Mouse (Mus musculus): ENCODE measurements around the gene Scfd2. TPM values are rescaled to one million over a fixed set of nuclear protein-coding genes. Genes with fewer than 3 reads are reported as not detected.

The Scfd2 gene
- polyA plus RNA-seq, 1 experiment from 2014 or later: 20.1 TPM

DNA sequence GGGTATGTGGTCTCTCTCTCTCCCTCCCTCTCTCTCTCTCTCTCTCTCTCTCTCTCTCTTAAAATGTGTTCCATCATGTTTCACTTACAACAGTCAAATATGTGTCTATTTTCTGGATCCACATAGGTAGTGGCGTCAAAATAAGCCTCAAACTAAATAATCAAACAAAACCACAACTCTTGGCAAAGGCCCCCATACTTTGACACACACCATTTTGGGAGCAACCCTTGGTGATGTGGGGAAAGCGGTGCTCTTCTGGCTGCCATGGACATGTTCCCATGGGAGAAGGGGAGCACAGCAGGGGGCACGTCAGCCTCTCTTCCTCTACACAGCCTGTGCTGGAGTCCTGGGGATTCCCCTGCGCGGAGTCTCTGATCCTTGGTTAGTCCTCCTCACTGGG, 340.6 kb downstream of the Scfd2 start:
- H3K9me3 ChIP-seq (ENCODE audit: control insufficient read depth, low read length): no peaks in the 10 kb centered on the region
- no peak overlapping the region for H3K27ac ChIP-seq (ENCODE audit: low read depth, low read length)
- 64% methylated on average over 5 of the region's 5 CpGs for WGBS
- no peak overlapping the region for H3K4me3 ChIP-seq (ENCODE audit: low read length)
- H3K27me3 ChIP-seq (replicated peaks; ENCODE audit: control insufficient read depth, insufficient read depth, low read length): no peaks in the 10 kb centered on the region
- H3K9ac ChIP-seq (ENCODE audit: low read depth, low read length): no peak overlapping the region
- H3K4me1 ChIP-seq (ENCODE audit: control insufficient read depth, insufficient read depth, low read depth, low read length): peaks cover 9% of the 10 kb centered on the region
- H3K4me2 ChIP-seq (ENCODE audit: low read length): no peak overlapping the region
- no peaks in the 10 kb centered on the region for H3K36me3 ChIP-seq (ENCODE audit: control insufficient read depth, insufficient read depth, low read length)
- ATAC-seq: no peak

DNA sequence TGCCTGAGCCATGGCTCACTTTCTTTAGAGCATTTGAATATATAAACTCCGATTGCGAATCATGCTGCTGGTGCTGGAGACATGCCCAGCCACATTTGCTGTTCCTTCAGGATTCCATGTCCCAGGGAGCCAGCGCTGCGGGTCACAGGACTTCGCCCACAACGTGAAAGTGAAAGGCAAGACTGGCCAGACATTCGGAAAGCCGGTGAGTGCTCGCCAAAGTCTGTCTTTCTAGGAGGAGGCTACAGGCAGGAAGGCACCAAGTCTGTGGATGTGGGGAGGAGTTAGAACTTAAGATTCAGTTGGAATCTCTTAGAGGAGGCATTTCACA, 341.4 kb downstream of the Scfd2 start:
- Histone ChIP-seq H3K4me3 (ENCODE audit: low read length) (no peak overlapping the region), H3K27me3 (replicated peaks; ENCODE audit: control insufficient read depth, insufficient read depth, low read length) (no peaks in the 10 kb centered on the region), H3K36me3 (ENCODE audit: control insufficient read depth, insufficient read depth, low read length) (no peaks in the 10 kb centered on the region), H3K4me2 (ENCODE audit: low read length) (no peak overlapping the region), H3K9ac (ENCODE audit: low read depth, low read length) (no peak overlapping the region), H3K9me3 (ENCODE audit: control insufficient read depth, low read length) (no peaks in the 10 kb centered on the region), H3K27ac (ENCODE audit: low read depth, low read length) (no peak overlapping the region), H3K4me1 (ENCODE audit: control insufficient read depth, insufficient read depth, low read depth, low read length) (peaks cover 6% of the 10 kb centered on the region)
- ATAC-seq: no peak
- WGBS: 27% methylated on average over 9 of the region's 9 CpGs

DNA sequence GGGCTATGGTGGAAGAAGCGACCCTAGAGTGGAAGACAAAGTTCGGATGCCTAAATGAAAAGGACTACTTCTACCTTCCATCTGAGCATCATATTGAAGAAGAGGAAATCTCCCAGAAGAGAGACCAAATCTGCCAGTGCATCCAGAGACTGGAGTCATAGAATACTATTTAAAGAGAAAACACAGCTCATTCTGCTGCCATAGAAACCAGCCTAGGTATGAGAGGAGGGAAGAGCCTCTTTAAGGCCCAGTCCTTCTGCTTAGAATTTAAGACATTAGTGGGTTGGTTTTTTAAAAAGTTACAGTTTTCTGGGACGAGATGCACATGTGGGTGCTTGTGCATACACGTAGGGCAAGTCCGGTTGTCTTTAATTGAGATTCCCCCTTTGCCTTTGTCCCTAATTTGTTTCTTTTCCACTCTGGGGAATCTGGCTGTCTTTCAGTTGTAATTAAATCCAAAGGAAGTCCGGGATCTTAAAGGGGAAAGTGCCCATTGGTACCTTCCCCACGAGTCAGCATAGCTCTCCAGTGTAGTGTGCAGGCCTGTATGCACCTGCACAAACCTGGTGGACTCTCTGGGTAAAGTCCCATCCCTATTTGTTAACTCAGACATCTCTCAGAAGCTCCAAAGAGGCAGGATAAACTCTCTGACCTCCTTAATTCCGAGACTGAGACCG, 341.9 kb downstream of the Scfd2 start:
- ATAC-seq: no peak
- Histone ChIP-seq H3K4me1 (ENCODE audit: control insufficient read depth, insufficient read depth, low read depth, low read length) (peaks cover 5% of the 10 kb centered on the region), H3K27ac (ENCODE audit: low read depth, low read length) (no peak overlapping the region), H3K9me3 (ENCODE audit: control insufficient read depth, low read length) (no peaks in the 10 kb centered on the region), H3K4me3 (ENCODE audit: low read length) (no peak overlapping the region), H3K4me2 (ENCODE audit: low read length) (no peak overlapping the region), H3K9ac (ENCODE audit: low read depth, low read length) (no peak overlapping the region), H3K36me3 (ENCODE audit: control insufficient read depth, insufficient read depth, low read length) (no peaks in the 10 kb centered on the region), H3K27me3 (replicated peaks; ENCODE audit: control insufficient read depth, insufficient read depth, low read length) (no peaks in the 10 kb centered on the region)
- 40% methylated on average over 9 of the region's 9 CpGs for WGBS

DNA sequence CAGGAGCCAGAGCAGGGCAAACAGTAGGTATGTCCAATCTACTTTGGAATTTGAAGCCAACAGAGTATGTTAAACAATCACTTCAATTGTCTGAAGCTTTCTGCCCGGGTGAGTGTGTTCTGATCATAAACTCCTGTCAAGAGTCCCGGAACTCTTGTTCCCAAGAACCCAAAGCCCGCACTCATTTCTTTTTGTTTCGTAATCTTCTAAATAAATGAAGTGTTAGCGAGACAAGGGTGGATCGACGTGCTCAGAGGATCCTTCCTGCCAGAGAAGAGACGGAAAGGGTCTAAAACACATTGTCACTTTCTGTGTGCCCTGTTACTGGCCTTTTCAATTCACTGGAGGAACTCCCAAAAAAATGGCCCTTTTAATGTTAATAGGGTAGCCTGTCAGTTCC, 342.7 kb downstream of the Scfd2 start:
- Histone ChIP-seq H3K4me1 (ENCODE audit: control insufficient read depth, insufficient read depth, low read depth, low read length) (peaks cover 2% of the 10 kb centered on the region), H3K4me2 (ENCODE audit: low read length) (no peak overlapping the region), H3K36me3 (ENCODE audit: control insufficient read depth, insufficient read depth, low read length) (no peaks in the 10 kb centered on the region), H3K4me3 (ENCODE audit: low read length) (no peak overlapping the region), H3K9ac (ENCODE audit: low read depth, low read length) (no peak overlapping the region), H3K9me3 (ENCODE audit: control insufficient read depth, low read length) (no peaks in the 10 kb centered on the region), H3K27ac (ENCODE audit: low read depth, low read length) (no peak overlapping the region), H3K27me3 (replicated peaks; ENCODE audit: control insufficient read depth, insufficient read depth, low read length) (no peaks in the 10 kb centered on the region)
- no peak for ATAC-seq
- WGBS: 74% methylated on average over 8 of the region's 8 CpGs

DNA sequence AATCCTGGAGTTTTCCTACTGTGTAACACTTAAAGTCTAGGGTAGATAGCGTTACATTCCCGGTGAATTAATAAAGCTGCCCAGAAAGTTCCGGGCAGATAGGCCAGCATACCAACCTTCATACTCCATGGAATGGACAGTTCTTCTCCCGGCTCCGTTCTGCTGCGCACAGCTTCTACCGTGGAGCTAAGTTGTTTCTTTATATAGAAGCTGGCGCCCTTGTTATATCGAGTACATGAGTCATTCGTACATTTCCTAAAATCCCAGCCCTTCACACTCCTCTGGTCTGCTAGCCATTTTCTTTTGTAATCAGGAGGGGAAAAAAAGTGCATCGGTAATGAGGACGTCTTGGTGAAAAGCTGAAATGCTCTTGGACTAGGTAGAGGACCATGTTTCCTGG, 343.5 kb downstream of the Scfd2 start:
- no peaks in the 10 kb centered on the region for H3K36me3 ChIP-seq (ENCODE audit: control insufficient read depth, insufficient read depth, low read length)
- peaks cover 2% of the 10 kb centered on the region for H3K4me1 ChIP-seq (ENCODE audit: control insufficient read depth, insufficient read depth, low read depth, low read length)
- H3K9me3 ChIP-seq (ENCODE audit: control insufficient read depth, low read length): no peaks in the 10 kb centered on the region
- no peaks in the 10 kb centered on the region for H3K27me3 ChIP-seq (replicated peaks; ENCODE audit: control insufficient read depth, insufficient read depth, low read length)
- no peak for ATAC-seq
- no peak overlapping the region for H3K4me2 ChIP-seq (ENCODE audit: low read length)
- no peak overlapping the region for H3K9ac ChIP-seq (ENCODE audit: low read depth, low read length)
- WGBS: 86% methylated on average over 12 of the region's 12 CpGs
- H3K27ac ChIP-seq (ENCODE audit: low read depth, low read length): no peak overlapping the region
- no peak overlapping the region for H3K4me3 ChIP-seq (ENCODE audit: low read length)

DNA sequence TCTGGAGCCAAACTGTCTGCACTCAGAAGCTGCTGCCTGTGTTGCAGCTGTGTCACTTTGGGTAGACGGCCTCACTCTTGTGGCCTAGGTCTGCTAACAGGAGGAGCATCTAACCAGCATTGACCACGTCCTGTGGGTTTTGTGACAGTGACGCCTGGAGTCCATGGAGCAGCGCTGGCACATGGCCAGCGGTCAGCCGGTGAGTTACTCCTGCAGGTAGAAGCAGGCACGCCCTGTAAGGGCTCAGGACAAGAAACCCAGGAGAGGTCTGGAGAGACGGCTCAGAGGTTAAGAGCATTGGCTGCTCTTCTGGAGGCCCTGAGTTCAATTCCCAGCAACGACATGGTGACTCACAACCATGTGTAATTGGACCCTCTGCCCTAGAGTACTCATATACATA, 347.0 kb downstream of the Scfd2 start:
- ATAC-seq: no peak
- no peak overlapping the region for H3K27ac ChIP-seq (ENCODE audit: low read depth, low read length)
- H3K4me2 ChIP-seq (ENCODE audit: low read length): no peak overlapping the region
- no peak overlapping the region for H3K9ac ChIP-seq (ENCODE audit: low read depth, low read length)
- H3K9me3 ChIP-seq (ENCODE audit: control insufficient read depth, low read length): no peaks in the 10 kb centered on the region
- peaks cover 2% of the 10 kb centered on the region; the same call in 1 of the 2 replicates for H3K4me1 ChIP-seq (ENCODE audit: control insufficient read depth, insufficient read depth, low read depth, low read length)
- H3K4me3 ChIP-seq (ENCODE audit: low read length): no peak overlapping the region
- no peaks in the 10 kb centered on the region for H3K36me3 ChIP-seq (ENCODE audit: control insufficient read depth, insufficient read depth, low read length)
- 82% methylated on average over 9 of the region's 9 CpGs for WGBS
- no peaks in the 10 kb centered on the region for H3K27me3 ChIP-seq (replicated peaks; ENCODE audit: control insufficient read depth, insufficient read depth, low read length)

DNA sequence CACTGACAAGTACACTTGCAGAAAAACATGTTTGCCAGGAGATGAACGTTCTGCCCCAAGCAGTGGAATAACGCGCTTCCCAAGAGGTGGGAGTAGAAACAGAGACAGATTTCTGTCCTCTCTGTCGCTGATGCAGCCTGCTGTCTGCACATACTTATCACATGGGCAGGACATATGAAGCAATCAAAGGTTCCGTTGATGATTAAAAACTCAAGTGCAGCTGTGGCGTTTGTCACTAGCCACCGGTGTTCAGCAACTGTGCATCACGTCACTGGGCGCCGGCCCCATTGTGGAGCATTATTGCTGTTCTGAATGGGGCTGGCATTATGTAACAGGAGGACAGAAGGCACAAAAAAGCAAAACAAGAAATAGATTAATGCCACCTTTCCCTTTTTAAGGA, 348.4 kb downstream of the Scfd2 start:
- ATAC-seq: no peak
- Histone ChIP-seq H3K9ac (ENCODE audit: low read depth, low read length) (no peak overlapping the region), H3K9me3 (ENCODE audit: control insufficient read depth, low read length) (no peaks in the 10 kb centered on the region), H3K4me1 (ENCODE audit: control insufficient read depth, insufficient read depth, low read depth, low read length) (no peaks in the 10 kb centered on the region), H3K27ac (ENCODE audit: low read depth, low read length) (no peak overlapping the region), H3K4me2 (ENCODE audit: low read length) (no peak overlapping the region), H3K4me3 (ENCODE audit: low read length) (no peak overlapping the region), H3K27me3 (replicated peaks; ENCODE audit: control insufficient read depth, insufficient read depth, low read length) (no peaks in the 10 kb centered on the region), H3K36me3 (ENCODE audit: control insufficient read depth, insufficient read depth, low read length) (no peaks in the 10 kb centered on the region)
- 43% methylated on average over 10 of the region's 10 CpGs for WGBS

DNA sequence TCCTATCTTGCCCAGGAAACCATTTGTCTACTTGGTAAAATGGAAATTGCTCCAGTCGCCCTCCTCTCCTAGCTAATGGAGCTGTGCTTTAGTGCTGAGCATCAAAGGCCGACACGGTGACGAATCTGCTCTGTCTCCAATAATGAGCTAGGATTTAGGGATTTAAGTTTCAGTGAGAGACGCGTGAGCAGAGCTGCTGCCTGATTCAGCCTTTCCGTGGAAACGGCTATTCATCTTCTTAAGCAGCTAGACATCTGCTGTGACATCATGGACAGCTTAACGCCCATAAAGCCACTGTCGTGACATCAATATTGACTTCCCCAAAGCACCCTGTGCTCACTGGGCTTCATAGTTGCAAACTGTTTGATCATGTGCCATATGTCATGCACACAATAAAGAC, 351.3 kb downstream of the Scfd2 start:
- Histone ChIP-seq H3K4me1 (ENCODE audit: control insufficient read depth, insufficient read depth, low read depth, low read length) (peaks cover 9% of the 10 kb centered on the region), H3K9ac (ENCODE audit: low read depth, low read length) (no peak overlapping the region), H3K4me2 (ENCODE audit: low read length) (no peak overlapping the region), H3K9me3 (ENCODE audit: control insufficient read depth, low read length) (no peaks in the 10 kb centered on the region), H3K4me3 (ENCODE audit: low read length) (no peak overlapping the region), H3K27me3 (replicated peaks; ENCODE audit: control insufficient read depth, insufficient read depth, low read length) (no peaks in the 10 kb centered on the region), H3K27ac (ENCODE audit: low read depth, low read length) (no peak overlapping the region), H3K36me3 (ENCODE audit: control insufficient read depth, insufficient read depth, low read length) (no peaks in the 10 kb centered on the region)
- no peak for ATAC-seq
- WGBS: 16% methylated on average over 10 of the region's 10 CpGs

DNA sequence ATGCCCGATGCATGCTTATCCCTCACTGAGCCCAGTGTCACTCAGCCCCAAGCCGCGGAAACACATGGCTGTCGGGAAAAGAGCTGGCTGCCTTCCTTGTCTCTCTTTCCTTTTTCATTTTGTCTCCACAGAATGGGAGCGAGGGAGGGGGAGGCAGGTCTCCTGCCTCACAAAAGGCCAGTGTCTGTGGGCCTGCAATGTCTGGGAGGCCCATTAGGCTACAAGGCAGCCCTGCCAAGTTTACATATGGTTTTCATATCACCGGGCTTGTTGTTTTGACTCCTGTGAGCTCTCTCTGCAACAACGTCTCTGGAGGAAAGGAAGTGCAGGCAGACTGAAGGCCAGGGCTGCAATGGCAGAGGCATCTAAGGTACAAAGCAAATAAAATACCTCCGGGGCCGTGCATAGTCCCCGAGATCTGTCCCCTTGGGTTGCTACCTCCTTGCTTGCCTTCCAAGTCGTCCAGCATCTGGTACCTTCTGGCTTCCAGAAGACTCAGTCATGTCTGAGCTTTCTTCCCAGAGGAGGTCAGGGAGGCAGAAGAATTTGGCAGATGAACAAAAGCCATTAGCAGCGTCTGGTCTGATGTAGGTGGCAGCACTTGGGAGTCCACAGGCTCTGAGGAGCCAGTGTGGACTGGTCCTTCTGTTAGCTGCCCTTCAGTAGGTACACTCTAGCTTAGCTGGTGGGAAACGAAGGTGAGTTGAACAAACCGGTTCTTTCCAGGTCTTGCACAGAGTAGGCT, 355.9 kb downstream of the Scfd2 start:
- Histone ChIP-seq H3K36me3 (ENCODE audit: control insufficient read depth, insufficient read depth, low read length) (no peaks in the 10 kb centered on the region), H3K9ac (ENCODE audit: low read depth, low read length) (no peak overlapping the region), H3K4me3 (ENCODE audit: low read length) (no peak overlapping the region), H3K4me2 (ENCODE audit: low read length) (peak overlapping the region; percentile 20; the same call in 1 of the 2 replicates), H3K4me1 (ENCODE audit: control insufficient read depth, insufficient read depth, low read depth, low read length) (peaks cover 15% of the 10 kb centered on the region), H3K27ac (ENCODE audit: low read depth, low read length) (peak overlapping the region; percentile 21), H3K9me3 (ENCODE audit: control insufficient read depth, low read length) (no peaks in the 10 kb centered on the region), H3K27me3 (replicated peaks; ENCODE audit: control insufficient read depth, insufficient read depth, low read length) (no peaks in the 10 kb centered on the region)
- WGBS: 35% methylated on average over 14 of the region's 14 CpGs
- ATAC-seq: peak; percentile 31; the same call in 1 of the 2 replicates
